In the genomic region with DNA sequence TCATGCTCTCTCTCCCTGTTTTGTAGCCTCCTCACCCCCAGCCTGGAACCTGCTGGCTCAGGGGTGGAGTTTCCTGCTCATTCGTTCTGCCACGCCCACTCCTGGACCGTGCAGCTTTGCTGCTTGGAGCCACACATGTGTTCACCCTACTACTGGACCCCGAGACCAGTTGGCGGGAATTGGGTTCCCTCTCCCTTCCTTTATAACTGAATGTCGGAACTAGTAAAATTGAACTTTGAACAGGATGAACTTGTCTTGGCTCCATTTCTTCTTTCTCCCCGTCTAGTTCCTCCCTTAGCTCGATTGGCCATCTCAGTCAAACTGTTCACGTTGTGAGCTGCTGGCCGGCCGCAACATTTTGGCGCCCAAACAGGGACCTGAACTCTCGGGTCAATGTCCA, we compare ENCODE assay signal across 15 mouse cellular contexts.
"Had no signal": no experiment of that assay in that cellular context is flagged by ENCODE, and none has a peak within 500 bp of the region (broad histone marks: within the 10 kb centered on the region; RNA-seq: fewer than 3 reads in every experiment).

No protein-coding gene starts in this region.

- H3K36me3 ChIP-seq: neural tube, embryonic 13.5 days; neural tube, embryonic 15.5 days; stomach, embryonic 15.5 days had no signal

- H3K9ac ChIP-seq: neural tube, embryonic 13.5 days; neural tube, embryonic 15.5 days; stomach, embryonic 15.5 days had no signal

- DNase-seq: retina, postnatal 1 day; right cerebral cortex, adult 18-20 months; right cerebral cortex, postnatal 14 days; right cerebral cortex, postnatal 25 days; spleen, adult 18-20 months; thymus, adult 18-20 months; thymus, adult 2 months; thymus, postnatal 14 days; thymus, postnatal 25 days; thymus, postnatal 36 days; thymus, postnatal 4 days had no signal

- H3K27me3 ChIP-seq: neural tube, embryonic 13.5 days; neural tube, embryonic 15.5 days; stomach, embryonic 15.5 days had no signal

- H3K9me3 ChIP-seq: neural tube, embryonic 13.5 days; neural tube, embryonic 15.5 days; stomach, embryonic 15.5 days had no signal

- H3K4me2 ChIP-seq: neural tube, embryonic 13.5 days; neural tube, embryonic 15.5 days; stomach, embryonic 15.5 days had no signal

- H3K27ac ChIP-seq: neural tube, embryonic 13.5 days; neural tube, embryonic 15.5 days; stomach, embryonic 15.5 days; stomach, postnatal 0 days had no signal

- H3K4me1 ChIP-seq: neural tube, embryonic 15.5 days; stomach, embryonic 15.5 days had no signal

- H3K4me3 ChIP-seq: neural tube, embryonic 13.5 days; neural tube, embryonic 15.5 days; stomach, embryonic 15.5 days had no signal
